Mouse (Mus musculus) heart, postnatal 10 days (tissue): ENCODE measurements around the gene Dcun1d3. TPM values are rescaled to one million over a fixed set of nuclear protein-coding genes. Genes with fewer than 3 reads are reported as not detected.

ENCODE experiments used
- DNase-seq, 2 experiments: peaks; one replicate each; pipeline ENCODE4 v3.0.0; 2021
- intact Hi-C: fragments of 180-260 bp; cut with DNase I; formaldehyde crosslinking; loops from one replicate; pipeline ENCODE4 v1.15.1; 2025
- total RNA-seq, 2 experiments: library from RNA; stranded (reverse); gene quantifications; 2 replicates each; pipeline ENCODE4 v1.2.3; 2021

Gene Dcun1d3
- total RNA-seq, 2 experiments from 2014 or later: 12.2 to 14.0 TPM

- peak; percentile 34 to 43 for DNase-seq
- intact Hi-C loops: no loop called here
Observed at GRCm38 (mm10) chr7:119875776-119876440, 20.2 kb downstream of the Dcun1d3 start.

GRCm38 (mm10) chr7:119873050-119873449 is 23.0 kb downstream of the Dcun1d3 start:
- intact Hi-C loops: no loop called here
- no peak for DNase-seq

GRCm38 (mm10) chr7:119872204-119872603 is 23.9 kb downstream of the Dcun1d3 start:
- DNase-seq: no peak
- intact Hi-C loops: no loop called here

GRCm38 (mm10) chr7:119866136-119866535 is 30.0 kb downstream of the Dcun1d3 start:
- intact Hi-C loops: no loop called here
- no peak for DNase-seq

- no peak for DNase-seq
- intact Hi-C loops: no loop called here
Observed at GRCm38 (mm10) chr7:119864500-119864899, 31.6 kb downstream of the Dcun1d3 start.

- intact Hi-C loops: no loop called here
- DNase-seq: no peak
Observed at GRCm38 (mm10) chr7:119862167-119862566, 33.9 kb downstream of the Dcun1d3 start.

- intact Hi-C loops: no loop called here
- peak; percentile 50 to 62 for DNase-seq
Observed at GRCm38 (mm10) chr7:119861335-119862091, 34.6 kb downstream of the Dcun1d3 start.

- no peak for DNase-seq
- intact Hi-C loops: no loop called here
Observed at GRCm38 (mm10) chr7:119860971-119861334, 35.1 kb downstream of the Dcun1d3 start.

GRCm38 (mm10) chr7:119860554-119860953 is 35.5 kb downstream of the Dcun1d3 start:
- DNase-seq: no peak
- intact Hi-C loops: no loop called here

GRCm38 (mm10) chr7:119860116-119860515 is 36.0 kb downstream of the Dcun1d3 start:
- intact Hi-C loops: no loop called here
- no peak for DNase-seq

GRCm38 (mm10) chr7:119859476-119859875 is 36.6 kb downstream of the Dcun1d3 start:
- intact Hi-C loops: no loop called here
- DNase-seq: peak in 1 of 2 experiments; percentile 23

GRCm38 (mm10) chr7:119855031-119855430 is 41.1 kb downstream of the Dcun1d3 start:
- intact Hi-C loops: no loop called here
- DNase-seq: no peak

GRCm38 (mm10) chr7:119854362-119854761 is 41.7 kb downstream of the Dcun1d3 start:
- no peak for DNase-seq
- intact Hi-C loops: no loop called here

GRCm38 (mm10) chr7:119853186-119853585 is 42.9 kb downstream of the Dcun1d3 start:
- intact Hi-C loops: no loop called here
- DNase-seq: no peak

GRCm38 (mm10) chr7:119852494-119852893 is 43.6 kb downstream of the Dcun1d3 start:
- intact Hi-C loops: no loop called here
- no peak for DNase-seq

GRCm38 (mm10) chr7:119850737-119851136 is 45.4 kb downstream of the Dcun1d3 start:
- intact Hi-C loops: no loop called here

GRCm38 (mm10) chr7:119849096-119849495 is 47.0 kb downstream of the Dcun1d3 start:
- intact Hi-C loops: loop anchor here (1.0 to 5.0 kb wide), 5 partner anchors 206 to 478 kb away; partner anchors contain the start of genes Abca14, Abca15 and Crym
- DNase-seq: peak; percentile 64 to 85

More at GRCm38 (mm10) chr7:119850737-119851136, 45.4 kb downstream of the Dcun1d3 start:
- peak; percentile 43 to 44 for DNase-seq

GRCm38 (mm10) chr7:119847396-119847795 is 48.7 kb downstream of the Dcun1d3 start:
- DNase-seq: no peak
- intact Hi-C loops: loop anchor here (5.0 kb wide), 1 partner anchor 480 kb away; the partner anchor contains the start of gene Abca15

GRCm38 (mm10) chr7:119845541-119845940 is 50.6 kb downstream of the Dcun1d3 start:
- intact Hi-C loops: loop anchor here (5.0 kb wide), 1 partner anchor 482 kb away; the partner anchor contains the start of gene Abca15
- DNase-seq: no peak

GRCm38 (mm10) chr7:119841820-119842449 is 54.2 kb downstream of the Dcun1d3 start:
- no peak for DNase-seq
- intact Hi-C loops: no loop called here
